Mouse (Mus musculus): ENCODE measurements around the gene Gcgr.

Gcgr gene

DNA sequence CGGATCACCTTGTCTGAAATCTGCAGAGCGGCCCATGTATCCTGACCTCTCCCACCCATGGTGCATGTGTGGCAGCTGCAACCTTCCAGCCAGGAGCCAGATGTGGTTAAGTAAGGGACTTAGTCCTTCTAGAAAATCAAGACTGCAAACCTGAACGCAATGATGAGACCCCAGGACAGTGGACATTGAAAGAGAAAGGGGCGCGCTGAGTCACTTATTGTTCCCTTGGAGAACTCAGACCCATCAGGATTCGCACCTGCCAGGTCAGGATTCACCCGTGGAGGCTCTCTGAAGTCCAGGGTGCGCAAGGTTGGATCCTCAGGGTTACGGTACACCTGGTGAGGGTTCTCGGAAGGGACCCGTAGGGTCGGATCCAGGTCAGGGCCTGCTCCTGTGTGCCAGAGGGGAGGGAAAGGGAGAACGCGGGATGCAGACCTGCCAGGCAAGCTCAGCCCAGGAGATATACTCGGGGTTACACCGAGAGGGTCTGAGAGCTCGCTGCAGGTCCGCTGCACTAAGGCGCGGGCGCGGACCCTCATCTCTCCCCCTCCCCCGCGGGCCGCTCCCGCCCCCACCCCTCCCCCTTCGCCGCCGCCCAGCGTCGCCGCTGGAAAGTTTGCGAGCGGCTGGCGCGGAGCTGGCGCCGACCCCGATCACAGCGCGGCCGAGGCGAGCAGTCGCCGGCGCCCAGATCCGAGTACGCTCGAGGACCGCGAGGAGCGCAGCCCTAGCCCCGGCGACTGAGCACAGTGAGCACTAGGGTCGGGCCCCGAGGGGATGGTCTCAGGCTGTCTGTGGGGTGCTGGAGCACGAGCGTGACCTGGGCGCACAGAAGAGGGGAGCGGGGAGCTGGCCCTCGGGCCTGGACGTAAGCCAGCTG lies at the start of gene Gcgr:
Gcgr (plus strand) TSS at position 615 of the 880 bp plus-strand sequence.
- DNase-seq (ENCODE audit: low spot score in 2 of 2): no peak

DNA sequence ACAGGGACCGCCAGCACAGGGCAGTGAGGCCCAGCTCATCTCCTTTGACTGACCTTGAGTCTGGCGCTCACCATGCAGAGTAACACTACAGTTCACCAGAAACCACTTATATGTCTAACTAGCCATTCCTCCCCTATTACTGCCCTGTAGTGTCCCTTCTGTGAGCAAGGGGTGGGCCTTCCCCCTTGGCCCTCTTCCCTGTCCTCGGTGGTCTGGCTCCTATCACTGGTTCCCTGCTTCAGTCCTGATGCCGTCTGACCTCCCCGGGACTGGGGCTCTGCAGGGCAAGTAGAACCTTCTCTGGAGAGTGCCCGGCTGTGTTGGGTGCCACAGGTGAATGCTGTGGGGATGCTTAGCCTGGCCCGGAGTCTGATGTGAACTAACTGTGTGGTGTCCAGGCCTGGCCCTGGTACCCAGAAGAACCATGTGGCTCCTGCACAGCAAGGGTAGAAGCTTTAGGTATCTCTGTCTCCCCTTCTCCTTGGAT lies 47.0 kb upstream of the Gcgr start:
- DNase-seq (ENCODE audit: low spot score in 2 of 2): no peak

DNA sequence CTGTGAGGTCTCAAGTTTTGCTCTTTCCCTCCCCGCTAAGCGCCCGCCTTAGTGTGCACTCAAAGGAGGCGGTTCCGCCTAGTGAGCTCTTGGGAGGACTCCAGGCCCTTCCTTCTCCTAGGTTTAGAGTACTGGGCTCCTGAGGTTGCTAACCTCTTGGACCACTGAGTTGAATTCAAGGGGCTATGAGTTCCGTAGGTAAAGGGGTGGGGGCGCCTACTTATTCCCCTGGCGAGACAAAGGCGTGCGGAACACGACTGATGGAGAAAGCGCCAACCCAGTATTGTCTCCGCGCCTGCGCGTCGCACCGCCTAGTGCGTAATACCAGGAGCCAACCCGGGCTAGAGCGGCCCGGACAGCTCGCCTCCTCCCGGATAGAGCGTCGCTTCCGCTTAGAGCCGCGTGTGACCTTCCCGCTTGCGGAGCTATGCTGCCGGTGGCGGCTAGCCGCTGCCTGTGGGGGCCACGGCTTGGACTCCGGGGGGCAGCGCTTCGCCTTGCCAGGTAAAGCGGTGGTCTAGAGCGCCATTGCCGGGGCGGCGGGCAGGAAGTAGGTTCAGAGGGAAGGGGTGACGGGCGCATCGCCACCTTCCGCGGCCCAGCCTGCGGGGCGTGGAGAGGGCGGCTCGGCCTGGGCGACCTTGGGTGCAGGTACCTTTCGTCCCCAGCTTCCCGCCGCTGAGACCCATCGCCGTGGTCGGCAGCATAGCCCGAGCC lies 46.1 kb upstream of the Gcgr start, which contains the start of gene Mrpl12:
Mrpl12 (plus strand) TSS at position 349 of the 717 bp plus-strand sequence.
- peak; percentile 82 to 86 for DNase-seq (ENCODE audit: low spot score in 2 of 2)

DNA sequence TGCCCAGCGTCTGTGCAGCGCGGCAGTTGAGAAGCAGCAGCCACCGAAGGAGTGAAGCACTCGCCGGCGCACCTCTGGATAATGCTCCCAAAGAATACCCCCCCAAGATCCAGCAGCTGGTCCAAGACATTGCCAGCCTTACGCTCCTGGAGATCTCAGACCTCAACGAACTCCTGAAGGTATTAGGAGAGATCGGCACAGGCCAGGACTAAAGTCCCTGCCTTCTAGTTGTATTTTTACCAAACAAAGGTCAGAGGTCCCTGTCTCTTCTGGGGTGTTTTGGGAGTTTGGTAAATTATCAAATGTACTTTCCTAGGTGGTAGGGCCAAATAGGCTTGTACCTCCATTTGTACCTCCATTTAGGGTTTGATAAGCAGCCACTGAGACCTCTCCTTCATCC lies 45.2 kb upstream of the Gcgr start:
- no peak for DNase-seq (ENCODE audit: low spot score in 2 of 2)

DNA sequence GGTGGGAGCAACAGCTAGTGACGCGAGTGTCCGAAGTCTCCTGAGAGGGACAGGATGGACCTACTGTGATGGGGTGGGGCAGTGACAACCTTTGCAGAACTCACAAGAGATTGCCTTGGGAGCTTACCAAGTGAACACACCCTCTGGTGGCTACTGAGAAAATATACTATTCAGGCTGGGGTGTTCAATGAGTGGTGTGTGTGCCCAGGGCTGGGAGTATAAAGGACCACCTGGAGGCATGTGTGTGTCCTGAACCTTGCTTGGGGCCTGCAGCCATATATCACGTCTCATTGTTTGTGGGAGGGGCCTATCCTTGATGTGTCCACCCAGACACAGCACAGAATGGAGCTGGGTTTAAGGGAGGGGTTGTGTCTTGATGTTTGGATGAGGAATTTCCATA lies 42.0 kb upstream of the Gcgr start:
- no peak for DNase-seq (ENCODE audit: low spot score in 2 of 2)

DNA sequence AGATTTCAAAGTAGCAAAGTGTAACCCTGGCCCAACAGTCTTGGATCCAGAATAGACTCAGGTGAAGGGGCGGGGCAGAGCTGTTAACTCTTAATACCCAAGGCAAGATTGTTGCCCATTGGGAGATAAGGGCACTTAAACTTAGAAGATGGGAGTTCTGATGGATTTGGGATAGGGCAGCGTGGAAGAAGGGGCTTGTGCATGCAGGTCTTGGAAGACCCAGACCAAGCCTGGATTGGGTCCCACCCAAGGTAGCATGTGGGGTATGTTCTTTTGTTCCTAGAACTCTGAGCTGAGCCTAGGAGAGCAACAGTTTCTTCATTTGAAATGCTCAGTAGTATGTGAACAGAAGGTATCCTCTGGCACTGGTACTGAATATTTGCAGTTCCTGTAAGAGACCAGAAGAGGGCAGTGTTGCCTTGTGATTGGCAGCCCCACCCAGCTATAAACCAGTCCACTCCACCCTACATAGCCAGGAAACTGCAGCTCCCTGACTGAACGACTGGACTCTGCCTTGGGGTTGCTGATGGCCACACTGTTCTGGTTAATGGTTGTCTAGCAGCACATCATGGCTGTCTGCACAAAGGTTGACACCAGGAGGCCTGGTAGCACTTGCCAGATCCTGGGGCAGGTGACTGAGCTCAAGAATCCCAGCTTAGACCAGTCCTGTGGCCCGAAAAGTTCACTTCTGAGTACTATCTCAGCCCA lies 41.3 kb upstream of the Gcgr start:
- DNase-seq (ENCODE audit: low spot score in 2 of 2): peak in 1 of 2 experiments; percentile 36

DNA sequence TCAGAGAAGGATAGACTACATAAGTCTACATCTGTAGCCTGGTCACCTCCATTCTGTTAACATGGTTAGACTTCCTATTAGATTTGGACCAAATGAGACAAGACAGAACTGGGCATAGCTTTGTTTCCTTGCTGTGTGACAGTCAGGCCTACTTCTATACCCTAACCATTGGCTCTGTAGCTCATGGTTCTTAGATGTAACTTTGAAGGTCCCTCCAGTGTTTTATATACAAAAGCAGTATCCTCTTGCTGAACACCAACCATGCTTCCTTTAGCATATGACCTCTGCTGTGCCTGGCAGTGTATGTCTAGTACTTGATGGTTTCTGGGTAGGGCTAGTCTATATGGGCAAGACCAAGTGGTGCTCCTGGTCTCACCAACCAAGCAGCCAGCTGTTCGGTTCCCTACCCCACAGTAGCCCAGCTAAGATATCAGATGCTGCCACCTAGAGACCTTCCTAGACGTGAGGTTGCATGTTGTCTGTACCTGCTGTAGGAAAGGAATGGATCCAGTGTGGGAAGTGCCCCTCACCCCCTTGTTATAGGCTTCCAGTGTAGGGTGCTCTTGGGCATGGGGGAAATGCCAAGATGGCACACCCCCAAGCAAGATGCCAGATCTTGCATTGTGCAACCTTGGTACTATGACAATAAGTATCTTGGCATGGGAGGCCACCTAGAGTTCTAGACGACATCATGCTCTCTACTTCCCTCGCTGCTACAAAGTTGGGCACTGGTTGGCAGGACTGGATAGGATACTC lies 40.0 kb upstream of the Gcgr start:
- DNase-seq (ENCODE audit: low spot score in 2 of 2): no peak

DNA sequence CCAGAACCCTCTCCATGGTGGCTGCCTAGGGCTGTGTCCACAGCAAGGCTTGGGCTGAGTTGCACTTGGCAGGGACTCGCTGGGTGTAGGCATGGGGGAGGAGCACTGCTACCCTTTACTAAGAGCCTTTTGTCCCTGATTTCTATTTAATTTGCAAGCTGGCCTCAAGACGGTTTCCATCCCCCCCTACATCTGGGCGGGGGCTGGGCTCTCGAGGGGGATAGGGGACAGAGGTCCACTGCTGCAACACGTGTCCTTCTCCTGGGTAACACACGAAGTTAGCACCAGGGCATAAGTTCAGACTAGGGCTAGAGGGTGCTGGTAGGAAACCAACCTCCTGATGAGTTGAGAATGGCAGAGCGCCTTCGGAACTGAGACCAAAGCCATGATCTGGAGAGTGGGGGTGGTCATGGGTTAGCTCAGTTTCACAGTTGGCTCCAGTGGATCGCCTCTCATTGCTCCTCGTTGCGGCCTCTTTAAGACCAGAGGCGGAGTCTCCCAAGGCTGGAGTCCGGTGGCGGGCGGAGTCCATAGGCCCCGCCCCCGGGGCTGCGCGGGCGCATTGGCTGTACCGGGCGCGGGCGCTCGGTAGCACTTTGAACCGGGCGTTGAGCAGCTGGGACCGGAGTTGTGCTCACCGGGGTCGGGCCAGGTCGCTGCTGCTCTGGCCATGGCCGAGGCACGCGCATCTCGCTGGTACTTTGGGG lies 39.0 kb upstream of the Gcgr start, which contains the start of gene Slc25a10:
Slc25a10 (plus strand) TSS at position 524 of the 707 bp plus-strand sequence.
- peak; percentile 71 to 83 for DNase-seq (ENCODE audit: low spot score in 2 of 2)

DNA sequence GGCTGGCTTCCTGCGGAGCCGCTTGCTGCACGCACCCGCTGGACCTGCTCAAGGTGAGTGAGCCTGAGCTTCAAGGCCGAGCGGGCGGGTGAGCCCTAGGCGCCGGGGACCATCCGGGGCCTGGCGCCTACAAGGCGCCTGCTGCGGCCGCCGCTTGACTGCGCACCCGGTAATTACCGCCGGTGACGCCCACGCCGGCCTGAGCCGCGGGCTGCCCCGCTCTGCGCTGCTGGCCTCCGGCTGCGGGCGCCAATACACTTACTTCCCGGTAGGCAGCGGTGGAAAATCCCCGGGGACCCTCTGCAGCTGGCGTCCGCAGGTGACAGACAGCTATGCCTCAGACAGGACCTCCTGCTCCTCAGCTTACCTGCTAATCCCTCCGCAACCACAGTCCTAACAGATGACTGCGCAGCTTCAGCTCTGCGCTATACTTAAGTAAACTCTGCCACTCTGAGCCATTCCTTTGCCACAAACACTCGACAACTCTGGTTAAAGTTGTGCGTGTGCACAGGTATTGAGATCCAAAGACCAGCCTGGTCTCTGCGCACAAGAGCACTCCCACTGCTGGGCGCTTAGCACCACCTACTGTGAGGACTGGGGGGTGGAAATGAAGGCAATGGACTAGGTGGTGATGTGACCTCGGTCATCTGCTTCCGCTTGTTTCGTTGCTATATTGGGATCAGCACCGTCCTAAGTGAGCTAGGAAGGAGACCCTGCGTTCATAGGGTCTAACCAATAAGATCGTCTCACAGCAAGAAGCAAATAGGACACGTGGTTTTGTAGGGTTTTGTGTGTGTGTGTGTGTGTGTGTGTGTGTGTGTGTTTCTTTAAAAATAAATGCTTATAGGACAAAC lies 38.2 kb upstream of the Gcgr start:
- no peak for DNase-seq (ENCODE audit: low spot score in 2 of 2)

DNA sequence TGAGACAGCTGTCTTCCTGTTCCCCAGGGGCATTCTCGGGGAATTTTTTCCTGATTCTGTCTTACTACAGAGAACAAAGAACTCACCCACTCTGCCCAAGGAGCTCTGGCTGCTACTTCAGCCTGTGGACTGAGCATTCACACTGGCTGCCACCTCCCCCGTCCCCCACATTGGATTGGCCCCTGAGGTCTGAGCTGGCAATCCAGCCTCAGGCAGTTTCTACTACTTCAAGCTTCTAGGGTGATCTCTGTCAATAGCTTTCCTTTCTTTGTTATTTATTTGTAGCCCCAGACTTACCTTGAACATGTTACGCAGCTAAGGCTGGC lies 37.7 kb upstream of the Gcgr start:
- no peak for DNase-seq (ENCODE audit: low spot score in 2 of 2)

DNA sequence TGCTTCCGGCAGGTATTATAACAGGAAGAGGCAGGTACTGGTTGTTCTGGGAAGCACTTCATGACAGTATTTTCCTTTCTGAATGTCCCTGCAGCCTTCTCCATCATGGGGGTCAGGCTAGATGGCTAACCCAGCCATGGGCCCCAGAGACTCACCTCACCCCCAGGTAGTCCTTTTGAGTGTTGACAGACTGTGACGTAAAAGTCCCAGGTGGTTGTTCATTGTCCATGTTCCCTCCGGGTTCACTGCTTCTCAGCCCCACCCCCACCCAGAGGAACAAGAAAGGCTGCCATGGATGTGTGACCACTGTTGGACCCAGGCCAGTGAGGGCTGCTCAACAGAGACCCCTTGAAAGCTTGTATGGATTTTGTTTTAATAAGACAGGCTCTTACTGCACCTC lies 37.1 kb upstream of the Gcgr start:
- DNase-seq (ENCODE audit: low spot score in 2 of 2): no peak

DNA sequence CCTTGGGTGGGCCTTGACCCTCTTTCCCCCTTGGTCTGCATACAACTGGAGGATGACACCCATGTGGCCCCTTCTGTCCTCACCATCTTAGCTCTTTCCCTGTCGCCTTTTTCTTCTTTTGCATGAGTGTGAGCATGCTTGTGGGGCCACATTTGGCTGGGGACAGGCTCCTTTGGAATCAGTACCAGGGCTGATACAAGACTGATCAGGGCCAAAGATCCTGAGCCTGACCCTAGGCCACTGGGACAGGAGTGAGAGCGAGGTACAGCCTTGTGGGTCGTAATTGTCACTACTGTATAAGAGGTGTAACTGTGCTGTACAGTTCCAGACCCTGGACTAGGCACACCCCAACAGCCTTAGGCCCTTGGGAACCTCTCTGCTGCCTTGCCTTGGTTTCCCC lies 36.6 kb upstream of the Gcgr start:
- DNase-seq (ENCODE audit: low spot score in 2 of 2): no peak

DNA sequence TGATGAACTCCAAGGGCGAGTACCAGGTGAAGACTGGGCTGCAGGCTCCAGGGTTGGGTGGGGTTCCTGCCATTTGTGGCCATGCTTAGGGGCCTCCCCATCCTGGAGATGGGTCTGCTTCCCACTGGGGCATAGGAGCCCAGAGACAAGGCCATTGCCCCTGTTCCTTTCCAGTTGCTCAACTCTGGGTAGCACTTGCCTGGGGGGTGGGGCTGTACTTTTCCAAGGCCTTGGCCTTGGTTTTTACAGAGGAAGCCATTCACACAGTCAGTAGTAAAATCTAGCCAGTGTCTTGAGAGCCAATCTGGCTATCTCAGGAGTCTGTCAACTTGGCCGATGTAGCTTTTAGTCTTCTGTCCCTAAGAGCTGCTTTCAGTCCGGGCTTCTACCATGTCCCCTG lies 33.1 kb upstream of the Gcgr start:
- DNase-seq (ENCODE audit: low spot score in 2 of 2): no peak

DNA sequence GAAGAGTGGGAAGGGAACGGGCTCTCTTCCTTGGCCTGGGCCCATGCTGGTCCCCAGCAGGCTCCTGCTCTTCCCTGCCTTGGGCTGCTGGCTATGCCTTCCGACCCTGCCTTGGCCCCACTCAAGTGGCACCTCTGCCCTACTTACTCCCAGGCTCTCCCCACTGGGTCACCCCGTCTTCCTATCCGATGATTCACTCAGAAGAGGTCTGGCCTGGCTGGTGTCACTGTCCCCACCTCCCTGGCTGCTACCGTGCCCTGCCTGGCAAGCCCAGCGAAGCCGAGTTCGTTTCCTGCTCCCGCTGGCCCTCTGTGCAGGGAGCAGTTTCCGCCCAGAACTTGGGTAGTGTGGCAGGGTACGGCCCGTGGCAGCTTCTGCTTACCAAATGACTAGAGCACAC lies 32.3 kb upstream of the Gcgr start:
- no peak for DNase-seq (ENCODE audit: low spot score in 2 of 2)

DNA sequence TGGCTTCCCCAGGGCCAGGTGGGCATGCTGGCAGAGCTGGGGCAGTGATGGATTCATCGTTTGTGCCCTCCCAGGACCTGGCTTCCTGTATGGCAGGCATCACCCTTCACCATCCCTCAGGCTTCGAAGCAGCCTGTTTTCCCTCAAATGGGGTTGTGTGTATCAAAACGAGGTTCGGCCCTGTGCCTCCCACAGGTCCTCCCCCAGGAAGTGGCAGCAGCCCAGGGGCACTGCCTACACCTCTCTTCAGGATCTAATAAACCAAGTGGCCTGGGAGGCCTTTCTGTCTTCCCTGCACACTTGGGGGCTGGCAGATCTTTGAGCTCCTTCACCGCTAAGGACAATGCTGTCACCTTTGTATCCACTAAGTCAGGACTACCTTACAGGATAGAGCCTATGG lies 31.6 kb upstream of the Gcgr start:
- no peak for DNase-seq (ENCODE audit: low spot score in 2 of 2)

DNA sequence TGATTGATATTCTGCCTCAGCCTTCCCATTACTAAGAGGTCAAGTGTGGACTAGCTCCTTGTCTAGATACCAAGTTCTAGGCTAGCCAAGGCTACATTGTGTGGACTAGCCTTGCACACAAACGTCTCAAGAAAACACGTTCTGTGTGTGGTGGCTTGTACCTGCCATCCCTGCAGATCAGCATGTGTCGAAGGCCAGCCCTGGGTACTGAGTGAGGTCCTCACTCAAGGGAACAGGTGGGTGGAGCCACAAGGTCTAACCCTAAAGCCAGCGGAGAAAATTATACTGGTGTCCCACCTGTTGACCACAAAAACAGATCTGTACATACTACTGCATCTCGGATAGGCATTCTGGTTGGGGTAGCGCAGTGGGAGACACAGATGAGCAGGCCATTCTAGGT lies 30.6 kb upstream of the Gcgr start:
- no peak for DNase-seq (ENCODE audit: low spot score in 2 of 2)

DNA sequence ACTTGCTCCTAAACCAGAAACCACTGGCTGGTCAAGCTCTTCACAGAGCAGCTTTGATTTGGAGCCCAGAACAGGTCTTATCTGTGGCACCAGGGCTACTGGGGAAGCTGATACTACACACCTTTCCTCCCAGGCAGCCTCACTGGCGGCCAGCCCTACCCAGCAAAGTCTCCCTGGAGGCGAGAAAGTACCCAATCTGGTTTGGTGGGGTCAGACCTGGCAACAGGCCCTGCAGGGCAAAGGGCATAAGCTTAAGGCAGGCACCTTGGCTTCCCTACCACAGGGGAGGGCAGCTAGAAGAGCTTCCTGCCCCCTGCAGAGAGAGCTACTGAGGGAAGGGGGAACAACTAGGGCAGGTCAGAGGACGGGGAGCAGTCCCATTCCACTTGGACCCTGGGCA lies 30.1 kb upstream of the Gcgr start:
- no peak for DNase-seq (ENCODE audit: low spot score in 2 of 2)

DNA sequence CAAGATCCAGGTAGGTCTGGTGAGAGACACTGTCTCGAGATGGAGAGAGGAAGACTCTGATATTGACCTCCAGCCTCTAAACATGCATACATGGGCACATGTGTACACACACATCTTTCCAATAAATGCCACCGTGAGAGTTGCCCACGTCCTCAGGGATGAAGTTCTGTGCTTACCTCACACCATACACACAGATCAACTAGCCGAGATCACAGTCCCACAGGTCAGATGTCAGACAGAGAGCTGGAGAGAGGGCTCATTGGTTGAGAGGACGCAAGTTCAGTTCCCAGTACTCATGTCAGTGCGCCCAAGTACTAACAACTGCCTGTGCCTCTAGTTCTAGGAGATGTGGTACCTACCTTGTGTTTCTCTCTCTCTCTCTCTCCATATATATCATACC lies 29.5 kb upstream of the Gcgr start:
- DNase-seq (ENCODE audit: low spot score in 2 of 2): no peak

DNA sequence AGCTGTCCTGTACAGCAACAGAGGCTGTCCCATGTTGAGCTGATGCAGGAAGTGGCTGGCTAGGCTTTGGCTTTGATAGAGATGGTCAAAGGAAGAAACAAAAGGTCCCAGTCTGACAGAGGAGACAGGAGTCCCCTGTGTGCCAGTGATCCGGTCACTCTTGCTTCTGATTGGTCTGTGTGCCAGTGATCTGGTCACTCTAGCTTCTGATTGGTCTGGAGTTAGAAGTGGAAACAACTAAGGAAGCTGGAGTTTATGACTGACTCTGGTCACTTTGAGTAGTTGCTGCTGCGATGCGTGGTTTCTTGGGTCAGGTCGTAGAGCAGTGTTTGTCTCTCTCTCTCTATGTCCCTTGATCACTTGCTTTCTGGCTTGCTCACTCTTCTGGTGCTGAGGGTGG lies 28.8 kb upstream of the Gcgr start:
- DNase-seq (ENCODE audit: low spot score in 2 of 2): no peak

DNA sequence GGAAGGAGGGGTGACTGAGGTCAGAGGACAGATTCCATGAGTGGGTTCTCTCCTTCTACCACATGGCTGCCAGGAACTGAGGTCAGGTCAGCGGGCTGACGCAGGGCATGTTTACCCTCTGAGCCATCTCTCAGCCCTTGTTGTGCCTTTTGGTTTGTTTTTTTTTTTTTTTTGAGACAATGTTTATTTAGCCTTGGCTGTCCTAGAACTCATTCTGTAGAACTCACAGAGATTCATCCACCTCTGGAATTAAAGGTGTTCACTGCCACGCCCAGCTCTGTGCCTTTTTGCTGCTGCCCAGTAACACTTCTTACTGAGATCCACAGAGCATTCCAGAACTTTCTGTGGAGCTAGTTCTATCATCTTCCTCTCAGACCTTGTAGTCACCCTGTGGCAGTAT lies 24.8 kb upstream of the Gcgr start:
- no peak for DNase-seq (ENCODE audit: low spot score in 2 of 2)
